Mouse (Mus musculus): ENCODE data around the gene Slc4a3.

DNA sequence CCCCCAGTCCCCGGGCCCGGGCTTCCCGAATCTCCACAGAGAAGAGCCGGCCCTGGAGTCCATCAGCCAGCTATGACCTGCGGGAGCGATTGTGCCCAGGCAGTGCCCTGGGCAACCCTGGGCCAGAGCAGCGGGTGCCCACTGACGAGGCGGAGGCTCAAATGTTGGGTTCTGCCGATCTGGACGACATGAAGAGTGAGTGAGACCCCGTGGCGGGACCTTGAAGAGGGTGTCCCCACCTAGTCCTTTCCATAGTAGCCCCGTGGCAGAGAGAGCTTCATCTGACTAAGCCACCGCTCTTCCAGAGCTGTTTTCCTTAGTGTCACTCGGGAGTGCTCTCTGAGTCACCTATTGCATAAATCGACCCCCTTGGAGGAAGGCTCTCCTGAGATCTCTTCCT lies 2.8 kb downstream of the Slc4a3 start:
- TF ChIP-seq CTCF (IDR thresholded peaks at IDR 0.05; ENCODE audit: control insufficient read depth, insufficient read depth, insufficient replicate concordance, low read depth, low read length) (no peak), POLR2A (IDR thresholded peaks at IDR 0.05; ENCODE audit: control insufficient read depth, low read depth, low read length) (no peak)
